Mouse (Mus musculus) brain, embryonic 18.5 days (tissue): ENCODE measurements around the gene Zfp36l1.

ENCODE experiments used
- DNase-seq: peaks from one replicate; pipeline ENCODE4 v3.0.0-alpha.2; 2012; ENCODE audit warnings: low read depth, low spot score

Gene Zfp36l1

GRCm38 (mm10) chr12:80070534-80071287 is 42.1 kb downstream of the Zfp36l1 start:
- no peak for DNase-seq

DNA sequence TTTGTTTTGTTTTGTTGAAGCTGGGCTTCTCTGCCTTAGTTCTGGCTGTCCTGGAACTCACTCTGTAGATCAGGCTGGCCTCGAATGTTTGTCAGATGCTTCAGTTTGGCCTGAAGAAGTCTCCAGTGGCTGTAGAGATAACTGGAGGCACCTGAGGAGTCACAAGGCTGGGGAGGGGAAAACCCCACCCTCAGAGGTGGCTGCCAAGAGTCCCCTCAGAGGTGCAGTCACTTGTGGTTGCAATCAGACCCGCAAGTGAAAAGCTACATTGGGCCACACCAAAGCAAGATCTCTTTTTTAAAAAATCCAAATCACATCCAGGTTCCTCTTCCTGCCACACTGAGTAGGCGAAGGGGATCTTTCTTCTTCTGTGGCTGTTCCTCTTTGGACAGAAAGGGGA is 43.8 kb downstream of the Zfp36l1 start:
- DNase-seq = no peak

DNA sequence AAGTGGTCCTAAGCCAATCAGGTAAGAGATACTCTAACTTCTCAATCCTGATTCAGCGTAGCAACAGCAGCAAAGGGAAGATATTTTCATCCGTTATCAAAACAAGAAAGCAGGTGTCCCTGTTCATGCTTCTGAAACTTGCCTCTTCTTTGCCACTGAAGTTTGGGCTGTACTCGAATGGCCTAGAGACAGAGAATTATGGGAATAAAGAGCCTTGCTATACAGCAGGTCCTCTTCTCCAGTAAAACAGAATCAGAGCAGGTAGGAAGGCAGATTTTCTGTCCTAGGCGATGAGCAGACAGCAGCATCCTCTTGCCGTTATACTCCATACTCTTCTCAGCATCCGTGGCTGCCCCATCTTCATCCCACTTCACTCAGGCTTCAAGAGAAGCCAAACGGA is 44.8 kb downstream of the Zfp36l1 start:
- no peak for DNase-seq

DNA sequence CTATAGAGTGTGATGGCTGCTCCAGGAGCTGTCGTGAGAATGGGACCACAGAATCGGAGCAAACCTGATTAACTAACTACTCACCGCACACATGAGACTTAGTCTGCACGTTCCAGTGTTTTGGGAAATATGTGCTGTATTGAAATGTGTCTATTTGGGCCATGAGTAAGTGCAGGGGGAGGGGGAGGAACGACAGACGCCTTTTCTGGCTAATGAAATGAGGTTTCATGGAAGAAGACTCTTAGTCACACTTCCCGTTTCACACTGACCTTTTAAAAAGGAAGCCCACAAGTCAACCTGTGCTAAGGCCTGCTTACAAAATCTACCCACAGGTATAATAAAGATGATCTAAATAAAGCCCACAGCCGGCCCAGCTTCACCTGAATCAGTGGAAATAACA is 47.8 kb downstream of the Zfp36l1 start:
- DNase-seq = no peak

DNA sequence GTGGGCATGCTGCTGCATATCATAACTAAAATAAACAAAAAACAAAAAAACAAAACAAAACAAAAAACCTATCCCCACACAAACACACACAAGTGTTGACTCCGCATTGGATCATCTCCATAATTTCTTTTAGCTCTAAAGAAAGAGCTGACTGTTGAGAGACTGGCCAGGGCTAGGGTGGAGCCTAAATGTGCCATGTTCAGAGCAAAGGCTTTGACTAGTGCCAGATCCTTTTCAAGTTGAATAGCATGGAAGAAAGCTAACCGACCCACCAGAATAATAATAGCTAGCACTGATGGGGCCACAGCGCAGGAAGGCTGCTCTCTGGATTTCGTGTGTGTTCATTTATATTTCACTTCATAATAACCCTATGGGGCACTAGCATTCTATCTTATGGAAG is 48.5 kb downstream of the Zfp36l1 start:
- no peak for DNase-seq

DNA sequence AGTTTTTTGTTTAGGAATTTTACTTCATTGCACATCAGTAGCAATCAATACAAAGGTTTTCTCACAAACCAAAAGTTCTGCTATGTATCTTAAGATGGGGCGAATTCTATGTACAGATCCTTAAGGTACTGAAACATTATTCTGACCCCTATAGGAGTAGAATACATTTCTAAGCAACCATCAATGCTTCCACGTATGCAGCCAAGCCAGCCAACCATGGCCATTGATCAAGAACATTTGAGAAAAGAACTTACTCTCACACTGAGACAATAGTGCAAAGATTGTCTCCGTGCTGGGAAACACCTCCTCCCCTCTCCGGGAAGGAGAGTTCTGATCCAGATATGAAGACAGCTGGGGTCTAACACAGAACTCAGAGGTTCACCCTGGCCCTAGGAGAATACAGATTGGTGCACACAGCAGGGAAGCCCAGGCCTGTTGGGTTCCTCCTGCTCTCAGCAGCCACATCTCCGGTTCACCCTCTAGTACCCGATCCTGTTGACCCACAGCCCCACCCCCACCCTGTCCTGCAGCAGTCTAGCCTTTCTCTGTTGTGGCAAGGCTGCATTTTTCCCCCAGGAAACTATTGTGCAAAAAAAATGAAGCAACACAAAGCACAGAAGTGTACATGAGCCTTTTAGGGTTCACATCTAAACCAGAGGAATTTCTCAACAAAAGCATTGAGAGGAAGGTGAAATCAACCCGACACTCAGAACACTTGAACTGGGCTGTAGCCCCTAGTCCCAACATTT is 49.2 kb downstream of the Zfp36l1 start:
- DNase-seq = no peak

GRCm38 (mm10) chr12:80062410-80063401 is 50.1 kb downstream of the Zfp36l1 start:
- DNase-seq = peak; percentile 78

DNA sequence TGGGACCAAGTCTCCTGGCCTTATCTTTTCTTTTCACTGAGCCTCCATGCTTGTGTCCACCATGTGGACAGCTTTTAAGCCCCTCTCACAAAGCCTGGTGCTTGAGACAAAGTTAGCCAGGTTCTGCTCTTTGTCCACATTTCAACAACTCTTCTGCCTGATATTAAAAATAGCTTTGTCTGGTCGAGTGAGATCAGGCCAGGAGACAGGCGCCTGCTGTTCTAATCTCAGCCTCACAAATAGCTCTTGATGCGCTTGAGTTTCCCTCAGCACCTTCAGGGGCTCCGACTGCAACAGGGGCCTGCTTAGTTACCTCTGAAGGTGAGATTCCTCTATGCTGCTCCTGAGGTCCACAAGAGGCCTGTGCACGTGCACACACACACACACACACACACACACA is 51.0 kb downstream of the Zfp36l1 start:
- no peak for DNase-seq

GRCm38 (mm10) chr12:80060809-80061208 is 52.0 kb downstream of the Zfp36l1 start:
- DNase-seq = no peak

GRCm38 (mm10) chr12:80060338-80060737 is 52.5 kb downstream of the Zfp36l1 start:
- DNase-seq = no peak

DNA sequence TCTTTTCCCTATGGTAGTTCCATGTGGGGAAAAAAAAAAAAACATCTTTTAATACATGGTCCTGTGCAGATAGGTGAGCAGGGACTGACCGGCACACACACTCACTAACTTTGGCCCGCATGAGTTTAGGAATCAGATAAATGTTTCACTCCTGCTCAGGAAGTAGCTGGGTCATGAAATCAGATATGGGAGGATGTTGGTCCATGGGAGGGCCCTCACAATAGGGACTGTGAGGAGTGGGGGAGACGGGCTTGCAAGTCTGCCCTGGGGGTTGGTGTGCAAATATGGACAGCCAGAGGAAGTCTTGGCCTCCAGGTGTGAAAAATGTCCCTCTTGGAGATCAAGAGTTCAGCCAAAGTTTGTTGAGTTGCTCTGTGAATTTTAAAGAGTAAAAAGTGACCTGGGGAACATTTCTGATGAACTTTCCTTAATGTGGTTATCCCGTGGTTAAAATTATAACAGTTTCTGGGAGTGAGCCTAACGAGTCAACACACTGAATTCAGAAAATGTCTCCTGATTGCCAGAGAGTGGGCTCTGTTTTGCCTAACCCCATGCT is 53.0 kb downstream of the Zfp36l1 start:
- no peak for DNase-seq
